Mouse (Mus musculus) right cerebral cortex, postnatal 10 days (tissue): ENCODE results near the gene Ap3d1.

Experiments used
- DNase-seq, 2 experiments: peaks; one replicate each; pipeline ENCODE4 v3.0.0; 2021; ENCODE audit warnings: low spot score in 2 of 2

The Ap3d1 gene

DNA sequence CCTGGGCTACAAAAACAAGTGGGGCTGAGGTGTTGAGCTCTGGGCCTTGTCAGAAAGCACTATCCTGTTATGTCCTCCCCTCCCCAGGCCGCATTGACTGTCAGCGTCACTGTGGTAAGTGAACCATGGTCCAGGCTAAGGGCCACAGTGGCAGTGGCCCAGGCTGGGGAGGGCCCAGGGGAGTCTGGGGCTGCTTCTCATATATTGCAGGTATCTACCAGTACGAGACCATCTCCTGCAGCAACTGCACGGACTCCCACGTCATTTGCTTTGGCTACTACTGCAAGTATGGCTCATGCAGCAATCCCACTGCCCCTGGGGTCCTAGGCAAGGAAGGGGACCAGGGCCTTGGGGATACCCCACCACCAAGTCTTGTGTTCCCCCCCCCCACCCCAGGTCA is 38.4 kb downstream of the Ap3d1 start:
- no peak for DNase-seq

DNA sequence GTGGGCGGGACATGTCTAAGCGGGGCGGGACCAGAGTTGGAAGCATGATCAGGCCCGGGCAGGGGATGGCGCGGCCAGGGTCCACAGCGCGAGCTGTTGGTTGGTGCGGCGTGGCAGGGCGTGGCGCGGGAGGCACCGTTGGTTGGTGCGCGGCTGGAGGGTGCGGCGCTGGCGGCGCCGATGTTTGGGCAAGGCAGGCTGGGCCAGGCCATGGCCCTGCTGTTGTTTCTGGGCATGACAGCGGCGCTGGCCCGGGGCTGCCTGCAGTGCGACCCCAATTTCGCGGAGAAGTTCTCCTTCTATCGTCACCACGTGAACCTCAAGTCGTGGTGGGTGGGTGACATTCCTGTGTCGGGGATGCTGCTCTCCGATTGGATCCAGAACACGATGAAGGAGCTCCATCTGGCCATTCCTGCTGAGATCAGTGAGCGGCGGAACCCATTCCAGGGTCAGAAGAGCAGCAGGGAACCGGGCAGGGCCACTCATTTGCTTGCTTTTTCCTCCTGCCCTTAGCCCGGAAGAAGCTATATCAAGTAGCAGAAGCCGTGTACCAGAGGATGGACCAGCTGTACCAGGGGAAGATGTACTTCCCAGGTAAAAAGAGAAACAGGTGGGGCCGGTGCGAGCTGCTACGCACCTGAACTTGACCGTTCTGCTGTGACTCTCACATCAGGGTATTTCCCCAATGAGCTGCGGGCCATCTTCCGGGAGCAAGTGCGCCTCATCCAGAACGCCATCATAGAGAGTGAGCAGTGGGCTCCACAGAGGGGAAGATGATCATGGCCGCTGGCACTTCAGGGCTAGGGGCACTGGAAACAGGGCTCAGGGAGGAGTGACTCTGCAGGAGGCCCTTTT is 39.3 kb downstream of the Ap3d1 start:
- peak; percentile 97 for DNase-seq

DNA sequence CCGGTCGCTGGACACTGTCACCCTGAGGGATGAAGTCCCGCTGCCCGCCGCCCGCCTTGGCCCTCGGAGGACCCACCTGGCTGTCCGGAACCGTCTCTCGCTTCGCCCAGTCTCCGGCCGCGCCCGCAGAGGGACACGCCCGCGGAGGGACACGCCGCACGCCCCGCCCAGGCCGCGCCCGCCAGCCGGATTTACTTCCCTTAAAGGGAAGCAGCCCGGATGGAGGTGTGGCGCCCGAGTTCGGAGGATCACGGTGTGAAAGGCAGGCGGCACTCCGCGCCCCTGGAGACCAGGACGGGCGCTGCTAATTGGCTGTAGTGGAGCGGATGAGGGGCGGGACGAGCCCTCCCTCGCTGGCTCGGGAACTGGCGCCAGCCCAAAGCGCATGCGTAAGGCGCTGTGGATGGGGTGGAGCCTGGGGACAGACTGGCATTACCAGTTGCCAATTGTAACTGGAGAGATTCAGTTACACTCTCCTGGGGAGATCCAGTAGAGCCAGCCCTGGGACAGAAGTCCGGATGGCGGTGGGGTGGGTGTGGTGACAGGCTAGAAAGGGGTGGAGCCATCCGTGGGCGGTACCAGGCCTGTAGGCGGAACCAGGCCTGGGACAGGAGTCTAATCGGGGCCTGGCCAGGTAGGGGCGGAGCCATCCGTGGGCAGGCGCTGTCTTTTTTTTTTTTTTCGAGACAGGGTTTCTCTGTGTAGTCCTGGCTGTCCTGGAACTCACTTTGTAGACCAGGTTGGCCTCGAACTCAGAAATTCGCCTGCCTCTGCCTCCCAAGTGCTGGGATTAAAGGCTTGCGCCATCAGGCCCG is 40.1 kb downstream of the Ap3d1 start, which contains the start of the genes Mob3a and Izumo4:
Gene Mob3a, minus strand, starts transcription at position 257 of the 815 bp plus-strand sequence.
Gene Izumo4, plus strand, starts transcription at position 464 of the 815 bp plus-strand sequence.
- peak; percentile 99 for DNase-seq

DNA sequence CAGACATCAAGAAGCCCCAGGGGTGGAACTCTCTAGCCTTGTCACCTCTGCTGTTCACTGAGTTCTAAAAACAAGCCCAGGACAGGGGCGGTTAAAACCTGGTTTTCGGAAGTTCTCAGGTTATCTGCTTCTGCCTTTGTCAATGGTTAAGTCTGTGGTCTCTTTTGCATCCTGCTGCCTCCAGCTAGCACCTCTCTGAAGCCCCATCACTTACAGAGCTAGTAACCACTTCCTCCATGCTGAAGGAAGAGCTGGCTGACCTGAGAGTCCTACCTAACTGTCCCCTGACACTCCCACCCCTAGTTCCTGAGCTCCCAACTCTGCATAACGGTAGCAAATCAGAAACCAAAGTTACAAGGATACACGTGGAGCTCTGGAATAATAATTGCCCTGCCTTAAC is 41.3 kb downstream of the Ap3d1 start:
- DNase-seq: no peak

DNA sequence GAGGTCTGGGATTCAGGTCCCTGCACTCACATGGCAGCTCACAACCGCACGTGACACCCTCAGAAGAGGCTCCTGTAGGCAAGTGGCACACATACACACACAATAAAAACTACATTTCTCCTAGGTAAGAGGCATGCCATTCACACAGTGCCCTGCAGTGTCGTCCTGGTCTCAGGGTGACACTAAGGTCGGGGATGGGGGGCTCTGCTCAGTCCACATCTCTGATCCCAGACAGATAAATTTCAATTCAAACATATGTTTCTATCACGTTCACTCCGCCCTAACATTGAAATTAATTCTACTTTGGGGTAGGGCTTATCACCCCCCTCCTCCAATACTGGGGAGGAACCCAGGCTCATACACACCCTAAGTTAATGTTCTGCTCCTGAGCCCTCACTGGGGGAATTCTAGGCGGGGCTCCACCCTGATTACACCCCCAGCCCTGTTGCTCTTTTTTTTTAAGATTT is 42.0 kb downstream of the Ap3d1 start:
- DNase-seq: no peak

DNA sequence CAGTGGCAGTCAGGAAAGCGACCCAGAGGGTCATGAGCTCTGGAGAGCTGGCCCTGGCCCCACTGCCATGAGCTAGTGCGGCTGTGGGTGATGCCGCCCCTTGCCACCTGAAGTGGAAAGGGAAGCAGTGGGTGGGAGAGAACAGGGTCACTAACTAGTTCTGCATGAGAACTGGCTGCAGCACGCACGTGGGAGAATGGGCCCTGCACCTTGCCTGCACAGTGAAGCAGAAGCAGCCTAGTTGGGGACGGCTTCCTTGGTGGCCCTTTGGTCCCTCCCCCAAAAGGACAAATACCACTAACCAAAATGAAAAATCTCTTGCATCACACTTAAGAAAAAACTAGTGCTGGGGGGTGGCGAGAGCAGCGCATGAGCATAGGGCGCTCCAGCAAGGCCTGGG is 43.5 kb downstream of the Ap3d1 start:
- no peak for DNase-seq

DNA sequence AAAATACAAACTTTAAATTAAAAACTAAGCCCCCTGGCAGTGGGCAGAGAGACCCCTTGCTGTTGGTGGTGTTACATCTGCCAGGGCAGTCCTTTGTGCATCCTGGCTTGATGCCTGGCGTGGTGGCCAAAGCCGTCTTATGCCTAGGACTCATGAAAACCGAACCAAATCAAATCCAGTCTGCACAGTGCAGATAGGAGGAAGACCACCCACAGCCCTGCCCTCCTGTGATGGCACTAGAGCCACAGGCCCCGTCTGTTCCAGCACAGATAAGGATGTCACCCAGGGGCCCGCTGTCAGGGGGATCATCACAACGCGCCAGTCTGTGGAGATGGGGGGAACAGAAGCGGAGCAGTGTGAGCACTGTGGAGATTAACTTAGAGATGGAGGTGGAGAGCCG is 44.3 kb downstream of the Ap3d1 start:
- DNase-seq: no peak

DNA sequence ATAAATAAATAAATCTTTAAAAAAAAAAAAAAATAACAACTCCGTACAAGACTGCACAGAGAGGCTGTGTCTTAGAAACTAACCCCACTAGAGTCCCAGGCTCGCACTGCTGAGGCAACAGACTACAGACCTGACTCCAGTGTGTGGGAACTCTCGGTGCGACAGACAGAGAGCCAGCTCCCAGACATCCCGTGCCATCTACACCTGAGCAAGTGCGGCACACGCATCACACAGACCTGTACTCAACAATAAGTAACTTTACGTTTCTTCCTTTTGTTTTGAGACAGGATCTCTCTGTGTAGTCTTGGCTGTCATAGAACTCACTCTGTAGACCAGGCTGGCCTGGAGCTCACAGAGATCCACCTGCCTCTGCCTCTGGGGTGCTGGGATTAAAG is 44.7 kb downstream of the Ap3d1 start:
- DNase-seq: no peak

DNA sequence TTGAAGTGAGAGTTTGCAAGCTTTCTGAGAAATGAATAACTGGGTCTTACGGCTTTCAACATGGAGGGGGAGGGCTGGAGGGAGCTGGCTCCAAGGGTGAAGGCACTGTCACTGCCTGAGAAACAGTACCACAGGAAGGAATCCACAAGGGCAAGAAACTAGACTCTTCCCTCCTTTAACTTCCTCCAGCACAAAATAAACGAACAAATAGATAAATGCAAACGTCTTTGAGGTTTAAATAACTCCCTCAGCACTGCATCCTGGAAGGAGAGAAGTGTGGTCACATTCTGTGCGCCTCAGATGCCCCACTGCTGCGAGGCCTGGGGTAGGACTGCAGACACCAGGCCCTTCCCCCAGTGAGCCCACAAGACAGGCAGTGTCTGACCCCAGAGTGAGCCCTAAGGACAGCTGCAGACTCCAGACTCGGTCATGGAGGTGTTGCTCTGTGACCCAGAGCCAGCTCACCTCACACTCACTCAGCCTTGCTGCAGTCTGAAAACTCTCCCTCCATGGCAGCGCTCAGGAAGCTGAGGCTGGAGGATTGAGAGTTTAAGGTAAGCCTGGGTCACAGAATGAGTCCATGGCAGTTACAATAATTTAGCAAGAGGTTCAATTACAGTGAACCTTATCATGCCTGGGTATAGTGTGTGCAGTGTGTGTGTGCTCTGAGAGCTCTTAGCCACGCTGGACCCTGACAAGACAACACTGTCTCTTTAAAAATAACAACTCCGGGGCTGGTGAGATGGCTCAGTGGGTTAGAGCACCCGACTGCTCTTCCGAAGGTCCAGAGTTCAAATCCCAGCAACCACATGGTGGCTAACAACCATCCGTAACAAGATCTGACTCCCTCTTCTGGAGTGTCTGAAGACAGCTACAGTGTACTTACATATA is 45.3 kb downstream of the Ap3d1 start:
- DNase-seq: no peak

DNA sequence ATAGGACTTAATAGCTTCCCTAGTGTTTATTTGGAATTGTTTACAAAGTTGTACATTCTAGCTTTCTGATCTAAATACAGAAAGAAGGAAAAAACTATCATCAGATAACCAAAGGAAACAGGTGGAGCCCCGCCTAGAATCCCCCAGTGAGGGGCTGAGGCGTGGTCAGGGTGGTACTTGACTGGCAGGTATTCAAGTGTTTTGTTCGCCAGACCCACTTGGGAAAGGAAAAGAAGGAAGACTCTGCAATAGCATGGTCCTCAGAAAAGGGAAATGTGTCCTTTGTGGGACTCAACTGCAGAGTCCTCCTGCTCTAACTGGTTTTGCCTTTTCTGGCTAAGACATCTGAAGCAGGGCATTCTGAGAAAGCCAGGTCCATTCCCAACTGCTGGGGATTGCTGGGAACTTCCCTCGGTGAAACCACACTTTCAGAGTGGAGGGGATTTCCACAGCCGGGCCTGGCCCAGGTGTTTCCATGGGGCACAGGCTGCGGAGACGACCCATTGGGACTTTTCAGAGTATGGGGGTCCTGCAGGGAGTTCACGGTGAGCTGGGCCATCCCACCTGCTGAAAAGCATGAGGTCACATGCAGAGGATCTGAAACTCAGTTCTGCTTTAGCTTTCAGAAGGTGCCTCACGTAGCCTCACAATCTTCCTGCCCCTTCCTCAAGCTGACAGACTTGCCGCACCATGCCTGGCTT is 46.1 kb downstream of the Ap3d1 start:
- DNase-seq: no peak

DNA sequence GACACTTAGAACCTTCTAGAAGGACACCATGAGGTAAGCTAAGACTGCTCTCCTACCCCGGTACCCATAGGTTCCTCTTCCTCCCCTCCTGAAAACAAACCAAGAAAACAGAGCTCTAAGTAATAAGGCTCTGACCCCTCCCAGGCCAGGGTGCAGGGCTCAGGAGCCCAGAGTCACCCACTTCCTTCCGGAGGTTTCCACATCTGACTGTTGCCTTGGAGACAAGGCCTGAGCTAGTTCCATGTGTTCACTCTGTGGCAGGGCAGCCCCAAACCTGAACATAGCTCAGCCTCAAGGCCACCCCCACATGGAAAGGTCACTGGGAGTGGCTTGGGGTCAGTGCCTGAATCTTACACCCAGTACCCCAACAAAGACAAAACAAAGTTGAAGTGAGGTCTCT is 46.9 kb downstream of the Ap3d1 start:
- DNase-seq: peak in 1 of 2 experiments; percentile 51

DNA sequence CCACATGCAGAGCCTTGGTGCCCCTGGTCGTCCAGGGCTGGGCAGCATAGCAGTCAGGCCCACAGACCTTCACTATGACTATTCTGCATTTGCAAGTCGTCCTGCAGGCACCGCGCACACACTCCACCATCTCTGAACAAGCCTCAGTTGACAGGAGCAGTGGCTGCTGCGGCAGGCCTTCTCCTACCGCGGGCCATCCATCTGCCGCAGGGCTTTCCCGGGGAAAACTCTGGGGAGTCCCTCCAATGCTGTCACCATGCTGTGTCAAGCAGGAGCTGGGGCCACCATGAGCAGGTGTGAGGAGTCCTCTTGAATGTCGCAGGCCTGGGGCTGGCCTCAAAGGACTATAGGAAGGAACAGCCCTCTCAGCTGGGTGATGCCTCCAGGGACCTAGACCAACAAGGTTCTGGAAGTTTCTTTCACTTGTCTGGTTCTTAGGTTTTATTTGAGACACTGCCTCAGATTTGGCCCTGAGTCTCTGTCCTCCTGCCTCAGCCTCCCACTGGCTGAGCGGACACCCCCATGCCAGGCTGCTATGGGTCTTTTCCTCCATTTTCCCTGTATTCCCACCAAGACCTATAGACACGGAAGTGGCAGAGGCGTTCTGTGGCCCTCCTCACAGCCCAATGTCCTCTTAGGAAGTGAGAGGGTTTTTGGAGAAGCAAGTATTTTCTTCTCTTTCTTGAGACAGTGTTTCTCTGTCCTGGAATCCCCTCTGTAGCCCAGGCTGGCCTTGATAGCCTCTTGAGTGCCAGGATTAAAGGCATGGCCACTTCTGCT is 47.7 kb downstream of the Ap3d1 start:
- no peak for DNase-seq

DNA sequence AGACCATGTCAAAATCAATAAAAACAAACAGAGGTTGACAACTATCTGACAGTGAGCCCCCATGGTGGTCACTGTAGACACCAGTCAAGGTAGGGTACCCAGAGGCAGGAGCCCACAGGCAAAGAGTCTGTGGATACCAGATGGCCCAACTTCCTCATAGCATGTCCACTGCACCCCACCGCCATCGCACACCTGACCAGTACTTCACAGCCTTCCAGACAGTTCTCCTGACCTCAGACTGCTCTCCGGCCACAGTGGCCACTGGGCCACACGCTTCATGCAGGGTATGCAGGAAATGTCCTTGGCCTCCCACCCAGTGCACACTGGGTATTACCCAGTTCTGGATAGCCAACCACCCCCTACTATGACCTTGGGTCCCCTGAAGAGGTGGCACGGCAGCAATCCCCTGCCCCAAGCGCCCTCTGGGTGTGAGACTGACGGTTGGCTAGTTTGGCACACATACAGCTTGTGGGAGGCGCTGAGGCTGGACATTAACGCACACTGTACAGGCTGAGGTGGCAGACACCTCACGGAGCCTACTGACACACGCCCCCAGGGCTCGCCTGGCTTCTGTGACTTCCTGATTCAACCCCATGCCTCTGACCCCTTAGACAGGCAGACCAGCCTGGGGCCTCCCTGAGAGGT is 48.5 kb downstream of the Ap3d1 start:
- DNase-seq: no peak

DNA sequence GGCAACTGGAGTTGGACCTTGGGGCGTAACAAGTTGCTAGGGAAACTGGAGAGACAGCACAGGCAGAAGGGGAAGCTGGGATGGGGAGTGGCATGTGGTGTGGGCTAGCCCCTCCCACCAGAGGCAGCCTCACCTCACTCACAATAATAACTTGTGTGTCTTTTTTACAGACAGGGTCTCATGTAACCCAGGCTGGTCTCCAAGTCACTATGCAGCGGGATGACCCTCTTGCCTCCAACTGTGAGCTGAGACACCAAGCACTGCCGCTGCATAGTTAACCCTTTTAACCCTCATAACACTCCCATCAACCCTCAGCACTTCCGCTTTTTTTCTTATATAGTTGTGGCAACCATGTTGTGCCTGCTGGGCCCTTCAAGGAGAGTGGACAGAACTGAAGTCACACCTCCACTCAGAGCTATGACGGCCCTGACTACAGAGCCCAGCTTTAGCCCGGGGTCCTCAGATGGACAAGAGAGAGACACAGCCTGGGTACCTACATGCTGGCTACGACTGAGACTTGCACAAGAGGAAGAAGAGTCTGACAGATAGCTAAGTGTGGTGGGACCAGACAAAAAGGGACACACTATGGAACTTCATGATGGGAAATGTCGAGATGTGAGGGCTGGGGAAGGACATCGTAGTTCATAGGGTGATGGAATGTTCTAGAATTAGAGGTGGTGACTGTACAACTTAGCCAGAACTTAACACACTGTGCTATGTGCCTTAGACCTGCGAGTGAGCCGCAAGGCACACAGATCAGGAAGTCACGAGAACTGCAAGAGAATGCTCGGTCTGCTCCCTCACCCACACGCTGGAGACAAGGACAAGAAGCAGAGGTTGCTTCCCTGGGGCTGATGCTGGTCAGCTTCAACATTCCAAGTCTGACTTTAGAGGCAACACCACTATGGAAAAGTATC is 49.6 kb downstream of the Ap3d1 start:
- DNase-seq: no peak

DNA sequence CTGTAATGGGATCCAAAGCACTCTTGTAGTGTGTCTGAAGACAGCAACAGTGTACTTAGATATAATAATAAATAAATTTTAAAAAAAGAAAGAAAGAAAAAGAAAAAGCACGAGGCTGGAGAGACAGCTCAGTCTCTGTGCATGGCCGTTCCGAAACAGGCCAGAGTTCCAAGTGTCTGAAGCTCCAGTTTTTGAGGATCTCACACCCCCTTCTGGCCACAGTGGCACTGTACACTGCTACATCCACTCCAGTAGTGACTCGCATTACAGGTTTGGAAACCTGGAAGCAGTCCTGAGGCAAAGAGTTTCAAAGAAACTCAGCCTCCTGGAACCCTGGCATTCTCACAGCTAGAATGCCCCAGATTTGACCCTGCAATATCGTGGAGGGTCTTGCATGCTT is 54.2 kb downstream of the Ap3d1 start:
- peak in 1 of 2 experiments; percentile 73 for DNase-seq

DNA sequence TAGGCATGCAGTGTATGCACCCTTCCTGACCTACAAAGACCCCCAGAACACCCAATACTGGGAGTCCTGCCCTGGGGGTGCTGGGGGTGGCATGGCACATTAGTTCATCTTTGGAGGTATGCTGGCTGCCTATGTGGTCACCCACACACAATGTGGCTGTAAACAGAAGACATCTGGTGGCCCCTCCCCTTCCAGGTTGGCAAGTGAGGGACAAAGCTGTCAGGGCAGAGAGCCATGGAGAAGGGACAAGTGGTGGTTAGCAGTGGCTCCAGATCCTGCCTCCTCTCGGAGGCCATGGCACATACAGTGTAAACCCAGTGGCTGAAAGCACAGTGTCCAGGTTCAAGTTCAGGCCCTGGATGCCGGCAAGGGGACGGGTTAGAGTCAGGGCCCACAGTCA is 55.4 kb downstream of the Ap3d1 start:
- no peak for DNase-seq

DNA sequence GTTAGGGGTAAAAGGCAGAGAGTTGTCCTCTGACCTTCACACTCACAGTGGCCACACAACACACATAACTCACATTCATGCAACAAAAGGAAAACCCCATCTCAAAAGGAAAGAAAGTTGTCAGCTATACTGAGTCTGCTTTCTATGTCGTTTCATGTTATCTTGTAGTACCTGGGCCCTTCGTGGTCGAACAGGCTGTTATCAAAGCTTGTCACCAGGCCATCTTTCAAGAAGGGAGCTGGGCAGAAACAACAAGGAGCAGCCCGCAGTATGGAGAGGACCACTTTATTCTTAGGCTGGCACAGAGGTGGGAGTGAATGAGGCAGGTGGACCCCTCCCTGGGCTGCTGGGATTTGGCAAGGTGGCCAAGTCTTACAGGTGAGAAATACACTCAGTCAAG is 57.1 kb downstream of the Ap3d1 start:
- no peak for DNase-seq

DNA sequence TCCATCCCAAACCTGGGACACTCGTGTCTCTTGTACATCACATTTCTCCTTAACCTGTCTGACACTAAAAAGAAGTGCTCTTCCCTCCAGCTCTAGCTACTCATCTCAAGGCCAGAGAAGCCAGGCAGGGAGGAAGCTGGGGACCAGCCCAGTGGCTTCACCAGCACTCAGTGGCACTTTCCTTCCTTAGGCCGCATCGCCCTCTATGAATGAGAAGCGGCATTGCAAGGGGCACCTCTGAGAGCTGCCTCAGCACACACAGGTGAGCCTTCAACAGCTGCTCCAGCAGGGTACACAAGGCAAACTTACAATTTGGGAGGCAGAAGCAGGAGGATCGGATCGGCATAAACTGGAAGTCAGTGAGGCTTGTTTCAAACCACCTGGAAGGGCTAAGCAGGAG is 57.9 kb downstream of the Ap3d1 start:
- no peak for DNase-seq

DNA sequence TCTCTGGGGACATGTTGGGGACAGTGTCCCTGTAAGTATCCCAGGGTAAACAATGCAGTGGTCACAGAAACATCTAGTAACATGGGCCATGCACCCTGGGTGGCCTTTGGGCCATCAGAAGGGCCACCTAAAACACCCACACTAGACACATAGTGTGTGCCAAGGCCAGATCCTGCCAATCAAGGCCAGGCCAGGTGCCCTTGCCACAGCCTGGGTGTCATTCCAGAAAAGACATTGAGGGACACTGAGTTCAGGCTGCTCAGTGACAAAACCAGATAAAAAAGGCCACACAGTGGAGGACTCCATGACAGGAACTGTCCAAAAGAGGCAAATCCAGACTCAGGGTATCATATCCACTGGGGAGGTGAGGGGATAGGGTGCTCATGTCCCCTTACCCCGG is 58.4 kb downstream of the Ap3d1 start:
- no peak for DNase-seq
